Mouse (Mus musculus) liver, adult 2 months (tissue): Measurements from ENCODE around the gene Exosc5. TPM values are rescaled to one million over a fixed set of nuclear protein-coding genes. Genes with fewer than 3 reads are reported as not detected.

Experiments
- DNase-seq: peaks from one replicate; pipeline ENCODE4 v3.0.0-alpha.2; 2011; ENCODE audit warnings: low read depth, low spot score; ENCODE audit errors: extremely low read depth
- H3K27ac ChIP-seq: fragments of 200-500 bp; replicated peaks from 2 replicates; pipeline ENCODE4 v1.5.1; 2012; ENCODE audit warnings: low read depth, mild to moderate bottlenecking, control low read depth, inconsistent platforms, low read length; ENCODE audit not compliant: insufficient read depth
- H3K27me3 ChIP-seq: fragments of 200-500 bp; 2 replicates; pipeline ENCODE4 v1.6.1; 2012; ENCODE audit warnings: mild to moderate bottlenecking, moderate library complexity, low read length, inconsistent platforms; ENCODE audit not compliant: control insufficient read depth, insufficient read depth
- H3K36me3 ChIP-seq: fragments of 200-500 bp; 2 replicates; pipeline ENCODE4 v1.6.1; 2012; ENCODE audit warnings: low read length, inconsistent platforms; ENCODE audit not compliant: control insufficient read depth, insufficient read depth
- H3K4me1 ChIP-seq: fragments of 200-500 bp; 2 replicates; pipeline ENCODE4 v1.6.1; 2011; ENCODE audit warnings: low read length; ENCODE audit not compliant: control insufficient read depth, insufficient read depth
- H3K4me3 ChIP-seq: fragments of 200-500 bp; 2 replicates; pipeline ENCODE4 v1.5.1; 2011; ENCODE audit warnings: low read depth, mild to moderate bottlenecking, control low read depth, low read length, moderate library complexity; ENCODE audit not compliant: insufficient read depth
- H3K79me2 ChIP-seq: fragments of 200-500 bp; 2 replicates; pipeline ENCODE4 v1.6.1; 2012; ENCODE audit warnings: inconsistent platforms, mild to moderate bottlenecking, low read length, moderate library complexity; ENCODE audit not compliant: control insufficient read depth, insufficient read depth
- H3K9ac ChIP-seq: fragments of 200-500 bp; 2 replicates; pipeline ENCODE4 v1.6.1; 2012; ENCODE audit warnings: low read depth, mild to moderate bottlenecking, control low read depth, inconsistent platforms, low read length
- CTCF ChIP-seq: fragments of 200-500 bp; IDR thresholded peaks from 2 replicates; pipeline ENCODE4 v1.5.1; 2011; ENCODE audit warnings: low read depth, low read length, control low read depth
- POLR2A ChIP-seq: fragments of 200-500 bp; IDR thresholded peaks from 2 replicates; pipeline ENCODE4 v1.6.1; 2011; ENCODE audit warnings: low read length, control low read depth; ENCODE audit not compliant: insufficient read depth; ENCODE audit errors: extremely low read depth
- WGBS: fragments of 180-500 bp; shearing (Covaris S2); methylation state at CpG from one replicate; pipeline ENCODE4 v1.1.7; 2018; 5-methylcytosine and 5-hydroxymethylcytosine counted together
- polyA plus RNA-seq: library from polyadenylated mRNA; depleted of rRNA; stranded (reverse); fragments of >200 nt; gene quantifications from 2 replicates; pipeline ENCODE4 v1.2.3, GENCODE M21; 2012
- total RNA-seq: library from RNA; depleted of rRNA; stranded (reverse); fragments of >200 nt; gene quantifications from 2 replicates; pipeline ENCODE4 v1.2.3, GENCODE M21; 2014

The Exosc5 gene
- total and polyA plus RNA-seq, 2 experiments: 30.4 to 75.1 TPM

DNA sequence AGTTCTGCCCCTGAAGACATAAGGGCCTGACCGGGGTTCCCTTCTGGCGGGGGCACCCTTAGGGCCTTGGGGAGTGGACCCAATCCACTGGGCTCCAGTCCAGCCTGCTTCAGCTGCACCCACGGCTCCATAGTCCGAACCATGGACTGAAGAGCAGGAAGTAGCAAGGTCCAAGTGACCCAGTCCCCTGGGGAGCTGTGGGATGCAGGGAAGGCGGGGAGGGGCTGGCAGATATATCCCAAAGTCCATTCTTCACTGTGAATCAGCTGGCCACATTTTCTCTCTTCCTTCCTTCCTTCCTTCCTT is 43.3 kb upstream of the Exosc5 start, which contains the start of gene Erich4:
Erich4 (minus strand) TSS at position 187 of the 306 bp plus-strand sequence.
- DNase-seq: no peak
- no peak within 1 kb of the TSS for H3K27ac ChIP-seq
- WGBS: 52% methylated on average over 5 of the region's 5 CpGs
- TF ChIP-seq CTCF (no peak), POLR2A (no peak)
- H3K9ac ChIP-seq: no peak within 1 kb of the TSS
- no peaks in the 10 kb centered on the region for H3K27me3 ChIP-seq
- no peaks in the 10 kb centered on the region for H3K79me2 ChIP-seq
- H3K4me3 ChIP-seq: no peak within 1 kb of the TSS
- H3K36me3 ChIP-seq: no peaks in the 10 kb centered on the region
- H3K4me1 ChIP-seq: peaks cover 5% of the 10 kb centered on the region; the same call in 1 of the 2 replicates

DNA sequence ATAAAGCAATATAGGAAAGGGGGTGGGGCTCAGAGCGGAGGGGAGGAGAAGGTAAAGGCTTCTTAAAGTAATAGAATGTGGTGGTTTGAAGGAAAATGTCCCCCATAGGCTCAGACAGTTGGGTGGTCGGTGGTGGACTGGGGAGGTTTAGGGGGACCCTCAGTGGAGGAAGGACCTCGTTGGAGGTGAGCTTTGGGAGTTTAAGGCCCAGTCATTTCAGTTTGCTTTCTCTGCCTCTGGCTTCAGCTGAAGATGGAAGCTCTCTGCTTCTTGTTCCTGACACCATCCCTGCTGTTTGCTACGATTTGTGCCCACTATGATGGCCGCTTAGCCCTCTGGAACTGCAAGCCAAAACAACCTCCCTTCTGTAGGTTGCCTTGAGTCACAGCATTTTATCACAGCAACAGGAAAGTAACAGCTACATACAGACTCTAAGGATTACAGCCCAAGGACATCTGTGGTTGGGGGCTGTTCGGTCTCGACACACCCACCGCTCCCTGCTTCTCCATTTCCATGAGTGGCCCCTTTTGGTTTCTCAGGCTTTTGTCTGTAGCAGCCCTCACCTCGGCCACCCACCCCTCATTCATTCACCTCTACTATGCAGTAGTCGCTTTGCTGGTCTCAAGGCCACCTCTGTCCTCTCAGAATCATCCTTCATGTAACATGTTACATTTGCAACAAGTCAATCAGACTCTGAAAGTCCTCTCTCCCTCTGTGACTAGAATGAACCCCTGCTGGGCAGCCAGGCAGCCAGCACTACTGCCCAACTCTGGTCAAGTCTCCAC is 41.4 kb upstream of the Exosc5 start:
- whole genome bisulfite sequencing: 89% methylated on average over 10 of the region's 10 CpGs
- Histone ChIP-seq H3K36me3 (peaks cover 4% of the 10 kb centered on the region), H3K4me3 (no peak overlapping the region), H3K27ac (no peak overlapping the region), H3K79me2 (no peaks in the 10 kb centered on the region), H3K4me1 (peaks cover 5% of the 10 kb centered on the region; the same call in 1 of the 2 replicates), H3K9ac (no peak overlapping the region), H3K27me3 (no peaks in the 10 kb centered on the region)
- DNase-seq: no peak
- no peak for TF ChIP-seq CTCF
- no peak for TF ChIP-seq POLR2A

DNA sequence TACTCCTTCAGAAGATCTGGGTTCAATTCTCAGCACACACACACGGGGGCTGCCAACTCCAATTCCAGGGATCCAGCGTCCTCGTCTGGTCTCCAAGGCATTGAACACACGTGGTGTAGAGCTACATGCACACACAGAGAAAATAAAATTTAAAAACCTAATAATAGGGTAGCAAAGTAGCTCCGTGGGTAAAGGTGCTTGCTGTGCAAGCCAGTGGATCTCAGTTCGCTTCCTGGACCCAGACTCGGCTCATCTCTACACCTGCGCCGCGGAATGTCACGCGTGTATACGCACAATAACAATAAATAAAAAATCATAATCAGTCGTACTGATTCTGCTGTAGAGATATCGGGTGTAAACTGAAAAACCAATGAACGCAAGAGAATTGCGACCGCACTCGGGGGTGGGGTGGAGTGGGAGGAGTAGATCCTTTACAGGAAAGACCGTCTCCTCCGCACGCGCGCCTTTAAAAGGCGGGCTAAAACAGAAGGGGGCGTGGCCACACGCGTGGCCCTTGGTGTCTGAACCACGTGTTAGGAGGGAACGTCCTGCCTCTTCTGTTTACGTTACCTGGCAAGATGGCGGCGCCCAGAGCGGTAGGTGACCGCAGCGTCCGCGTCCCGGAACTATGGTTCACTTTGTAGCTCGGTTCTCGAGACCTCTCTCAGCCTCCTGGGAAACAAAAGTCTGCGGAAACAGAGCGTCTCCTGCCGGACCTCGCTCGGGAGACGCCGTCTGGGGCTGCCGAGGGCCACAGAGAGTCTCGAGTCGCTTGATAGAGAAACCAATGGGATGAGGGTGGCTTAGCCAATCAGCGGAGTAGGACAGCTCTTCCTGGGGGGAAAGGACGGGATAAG is 39.9 kb upstream of the Exosc5 start, which contains the start of gene Dmac2:
Dmac2 (plus strand) TSS at position 550 of the 857 bp plus-strand sequence.
- DNase-seq: peak; percentile 87
- peak within 1 kb of the TSS; percentile 73 for H3K9ac ChIP-seq
- peak within 1 kb of the TSS; percentile 88 for H3K27ac ChIP-seq
- peaks cover 5% of the 10 kb centered on the region; the same call in 1 of the 2 replicates for H3K4me1 ChIP-seq
- TF ChIP-seq CTCF (no peak), POLR2A (0 out of 2 replicates have a peak, but pooled peaks have one; percentile 26)
- H3K79me2 ChIP-seq: no peaks in the 10 kb centered on the region
- no peaks in the 10 kb centered on the region for H3K27me3 ChIP-seq
- peak within 1 kb of the TSS; percentile 87 for H3K4me3 ChIP-seq
- peaks cover 4% of the 10 kb centered on the region for H3K36me3 ChIP-seq
- 3% methylated on average over 53 of the region's 53 CpGs for WGBS

DNA sequence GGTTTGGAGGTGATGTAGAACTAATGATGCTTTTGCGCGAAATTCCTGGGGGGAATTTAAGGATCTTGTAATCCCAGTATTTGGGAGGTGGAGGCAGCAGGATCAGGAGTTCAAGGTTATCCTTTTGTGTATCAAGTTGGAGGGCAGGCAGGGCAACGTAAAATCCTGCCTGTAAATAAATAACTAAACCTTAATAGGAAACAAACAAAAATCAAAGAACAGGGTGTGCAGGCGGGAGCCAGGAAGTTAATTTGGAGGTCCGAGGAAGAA is 39.3 kb upstream of the Exosc5 start:
- TF ChIP-seq CTCF: no peak
- no peak for TF ChIP-seq POLR2A
- DNase-seq: peak; percentile 76
- Histone ChIP-seq H3K4me3 (peak overlapping the region; percentile 87), H3K4me1 (peaks cover 5% of the 10 kb centered on the region; the same call in 1 of the 2 replicates), H3K36me3 (peaks cover 4% of the 10 kb centered on the region), H3K27ac (peak overlapping the region; percentile 88), H3K79me2 (no peaks in the 10 kb centered on the region), H3K9ac (peak overlapping the region; percentile 73), H3K27me3 (no peaks in the 10 kb centered on the region)
- WGBS: 10% methylated on average over 5 of the region's 5 CpGs

DNA sequence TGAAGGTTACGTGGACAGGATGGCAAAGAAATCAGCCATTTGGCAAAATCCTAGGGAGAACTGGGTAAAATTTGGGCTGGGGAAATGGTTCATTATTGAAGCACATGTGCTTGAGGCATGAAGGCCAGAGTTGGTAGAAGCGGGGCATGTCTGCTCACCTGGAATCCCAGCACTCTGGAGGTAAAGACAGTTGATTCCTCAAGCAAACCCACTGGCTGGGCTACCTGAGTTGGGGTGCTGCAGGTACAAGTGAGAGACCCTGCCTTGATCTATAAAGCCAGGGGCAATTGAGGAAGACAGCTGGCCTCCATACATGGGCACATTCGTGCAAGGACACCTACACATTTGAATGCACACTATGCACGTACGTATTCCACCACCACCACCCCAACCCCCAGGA is 38.9 kb upstream of the Exosc5 start:
- Histone ChIP-seq H3K9ac (no peak overlapping the region), H3K27me3 (no peaks in the 10 kb centered on the region), H3K27ac (no peak overlapping the region; the same call in 1 of the 2 replicates), H3K4me3 (0 out of 2 replicates have a peak overlapping the region, but pooled peaks have one; percentile 87), H3K79me2 (no peaks in the 10 kb centered on the region), H3K36me3 (peaks cover 4% of the 10 kb centered on the region), H3K4me1 (peaks cover 5% of the 10 kb centered on the region; the same call in 1 of the 2 replicates)
- WGBS: 90% methylated on average over 5 of the region's 5 CpGs
- TF ChIP-seq CTCF (no peak), POLR2A (no peak)
- DNase-seq: no peak
